Mouse (Mus musculus) forebrain, embryonic 10.5 days (tissue): ENCODE measurements around the gene Hist1h4f. TPM values are rescaled to one million over a fixed set of nuclear protein-coding genes. Genes with fewer than 3 reads are reported as not detected.

Experiments
- DNase-seq: peaks from one replicate; pipeline ENCODE4 v3.0.0-alpha.2; 2017; ENCODE audit warnings: low spot score; ENCODE audit errors: extremely low spot score
- H3K27ac ChIP-seq: fragments of 300-500 bp; sonication (generic); 2 replicates; pipeline ENCODE4 v1.5.1; 2016; ENCODE audit warnings: mild to moderate bottlenecking
- H3K27me3 ChIP-seq: fragments of 300-500 bp; sonication (generic); 2 replicates; pipeline ENCODE4 v1.6.1; 2016; ENCODE audit warnings: mild to moderate bottlenecking; ENCODE audit not compliant: poor library complexity, severe bottlenecking
- H3K36me3 ChIP-seq: fragments of 300-500 bp; sonication (generic); replicated peaks from 2 replicates; pipeline ENCODE4 v1.6.1; 2016; ENCODE audit warnings: mild to moderate bottlenecking, moderate library complexity
- H3K4me1 ChIP-seq: fragments of 300-500 bp; sonication (generic); 2 replicates; pipeline ENCODE4 v1.6.1; 2016
- H3K4me3 ChIP-seq: fragments of 300-500 bp; sonication (generic); 2 replicates; pipeline ENCODE4 v1.5.1; 2016; ENCODE audit warnings: mild to moderate bottlenecking, moderate library complexity
- H3K9me3 ChIP-seq: fragments of 300-500 bp; sonication (generic); 2 replicates; pipeline ENCODE4 v1.6.1; 2016; ENCODE audit warnings: mild to moderate bottlenecking, moderate library complexity
- WGBS: fragments of 180-500 bp; shearing (Covaris S2); methylation state at CpG from one replicate; pipeline ENCODE4 v1.1.7; 2016; 5-methylcytosine and 5-hydroxymethylcytosine counted together
- polyA plus RNA-seq: library from polyadenylated mRNA; unstranded; fragments of >200 nt; fragmentation: Nextera tagmentation; extraction: Ambion mirVana; gene quantifications from 2 replicates; pipeline ENCODE4 v1.2.1, GENCODE M21; 2016

Gene Hist1h4f
- polyA plus RNA-seq, 1 experiment from 2014 or later: 0.53 TPM

- 0 out of 2 replicates have a peak overlapping the region, but pooled peaks have one; percentile 30 for H3K27ac ChIP-seq
- peaks cover 21% of the 10 kb centered on the region for H3K4me1 ChIP-seq
- under 1% methylated on average over 19 of the region's 19 CpGs for WGBS
- peak overlapping the region; percentile 59 for H3K4me3 ChIP-seq
- no peaks in the 10 kb centered on the region for H3K36me3 ChIP-seq
- peak; percentile 66 for DNase-seq
- H3K27me3 ChIP-seq: no peaks in the 10 kb centered on the region
- no peaks in the 10 kb centered on the region for H3K9me3 ChIP-seq
Measured at GRCm38 (mm10) chr13:23516822-23517602, 34.4 kb downstream of the Hist1h4f start.

- H3K9me3 ChIP-seq: no peaks in the 10 kb centered on the region
- peaks cover 15% of the 10 kb centered on the region for H3K4me1 ChIP-seq
- H3K36me3 ChIP-seq: no peaks in the 10 kb centered on the region
- no peaks in the 10 kb centered on the region for H3K27me3 ChIP-seq
- peak overlapping the region; percentile 68 for H3K27ac ChIP-seq
- DNase-seq: no peak
- peak overlapping the region; percentile 59 for H3K4me3 ChIP-seq
- 56% methylated on average over 15 of the region's 15 CpGs for WGBS
Measured at GRCm38 (mm10) chr13:23515826-23516620, 35.4 kb downstream of the Hist1h4f start.

GRCm38 (mm10) chr13:23515281-23515680, 36.2 kb downstream of the Hist1h4f start:
- no peaks in the 10 kb centered on the region for H3K36me3 ChIP-seq
- 73% methylated on average over 5 of the region's 5 CpGs for WGBS
- no peaks in the 10 kb centered on the region for H3K9me3 ChIP-seq
- H3K4me1 ChIP-seq: peaks cover 21% of the 10 kb centered on the region
- H3K27me3 ChIP-seq: no peaks in the 10 kb centered on the region
- no peak for DNase-seq
- H3K4me3 ChIP-seq: no peak overlapping the region; the same call in 1 of the 2 replicates
- H3K27ac ChIP-seq: no peak overlapping the region

GRCm38 (mm10) chr13:23513517-23513916, 37.9 kb downstream of the Hist1h4f start:
- H3K27ac ChIP-seq: no peak overlapping the region
- no peak for DNase-seq
- H3K36me3 ChIP-seq: no peaks in the 10 kb centered on the region
- H3K4me3 ChIP-seq: no peak overlapping the region
- H3K9me3 ChIP-seq: no peaks in the 10 kb centered on the region
- peaks cover 21% of the 10 kb centered on the region for H3K4me1 ChIP-seq
- WGBS: 92% methylated on average over 1 of the region's 1 CpGs
- no peaks in the 10 kb centered on the region for H3K27me3 ChIP-seq

- H3K4me3 ChIP-seq: no peak overlapping the region
- H3K27me3 ChIP-seq: no peaks in the 10 kb centered on the region
- peaks cover 32% of the 10 kb centered on the region for H3K4me1 ChIP-seq
- no peaks in the 10 kb centered on the region for H3K36me3 ChIP-seq
- 44% methylated on average over 1 of the region's 1 CpGs for WGBS
- H3K9me3 ChIP-seq: no peaks in the 10 kb centered on the region
- no peak for DNase-seq
- H3K27ac ChIP-seq: no peak overlapping the region
Measured at GRCm38 (mm10) chr13:23510127-23510526, 41.3 kb downstream of the Hist1h4f start.

- peak overlapping the region; percentile 59 for H3K4me3 ChIP-seq
- H3K36me3 ChIP-seq: no peaks in the 10 kb centered on the region
- peak; percentile 63 for DNase-seq
Measured at GRCm38 (mm10) chr13:23506819-23507515, 44.5 kb downstream of the Hist1h4f start.

GRCm38 (mm10) chr13:23506351-23506750, 45.1 kb downstream of the Hist1h4f start:
- Histone ChIP-seq H3K4me1 (peaks cover 65% of the 10 kb centered on the region), H3K27me3 (no peaks in the 10 kb centered on the region), H3K4me3 (peak overlapping the region; percentile 59), H3K27ac (peak overlapping the region; percentile 74; the same call in 1 of the 2 replicates), H3K9me3 (no peaks in the 10 kb centered on the region), H3K36me3 (no peaks in the 10 kb centered on the region)
- DNase-seq: peak; percentile 72
- WGBS: under 1% methylated on average over 13 of the region's 13 CpGs

More at GRCm38 (mm10) chr13:23506819-23507515, 44.5 kb downstream of the Hist1h4f start:
- peaks cover 58% of the 10 kb centered on the region for H3K4me1 ChIP-seq
- WGBS: 9% methylated on average over 14 of the region's 14 CpGs
- H3K27ac ChIP-seq: no peak overlapping the region
- no peaks in the 10 kb centered on the region for H3K9me3 ChIP-seq
- H3K27me3 ChIP-seq: no peaks in the 10 kb centered on the region

- peak; percentile 54 for DNase-seq
- H3K36me3 ChIP-seq: no peaks in the 10 kb centered on the region
- peaks cover 66% of the 10 kb centered on the region for H3K4me1 ChIP-seq
- H3K27me3 ChIP-seq: no peaks in the 10 kb centered on the region
- peak overlapping the region; percentile 59 for H3K4me3 ChIP-seq
- H3K27ac ChIP-seq: peak overlapping the region; percentile 74
- H3K9me3 ChIP-seq: no peaks in the 10 kb centered on the region
- WGBS: 2% methylated on average over 14 of the region's 14 CpGs
Measured at GRCm38 (mm10) chr13:23505662-23506345, 45.6 kb downstream of the Hist1h4f start.

- H3K27me3 ChIP-seq: no peaks in the 10 kb centered on the region
- no peaks in the 10 kb centered on the region for H3K9me3 ChIP-seq
- H3K4me3 ChIP-seq: peak overlapping the region; percentile 27
- DNase-seq: peak; percentile 66
- under 1% methylated on average over 9 of the region's 9 CpGs for WGBS
- H3K27ac ChIP-seq: no peak overlapping the region
- H3K4me1 ChIP-seq: peaks cover 63% of the 10 kb centered on the region
- no peaks in the 10 kb centered on the region for H3K36me3 ChIP-seq
Measured at GRCm38 (mm10) chr13:23503797-23504196, 47.7 kb downstream of the Hist1h4f start.

- DNase-seq: no peak
- no peaks in the 10 kb centered on the region for H3K9me3 ChIP-seq
- peaks cover 70% of the 10 kb centered on the region for H3K4me1 ChIP-seq
- no peaks in the 10 kb centered on the region for H3K36me3 ChIP-seq
- H3K4me3 ChIP-seq: 0 out of 2 replicates have a peak overlapping the region, but pooled peaks have one; percentile 27
- WGBS: 26% methylated on average over 4 of the region's 4 CpGs
- no peak overlapping the region for H3K27ac ChIP-seq
- H3K27me3 ChIP-seq: no peaks in the 10 kb centered on the region
Measured at GRCm38 (mm10) chr13:23502916-23503315, 48.5 kb downstream of the Hist1h4f start.

GRCm38 (mm10) chr13:23502031-23502567, 49.3 kb downstream of the Hist1h4f start:
- no peaks in the 10 kb centered on the region for H3K9me3 ChIP-seq
- peaks cover 70% of the 10 kb centered on the region for H3K4me1 ChIP-seq
- no peaks in the 10 kb centered on the region for H3K27me3 ChIP-seq
- H3K36me3 ChIP-seq: no peaks in the 10 kb centered on the region
- DNase-seq: no peak
- H3K27ac ChIP-seq: no peak overlapping the region
- WGBS: 25% methylated on average over 9 of the region's 9 CpGs
- H3K4me3 ChIP-seq: peak overlapping the region; percentile 55

GRCm38 (mm10) chr13:23501511-23501910, 49.9 kb downstream of the Hist1h4f start:
- Histone ChIP-seq H3K36me3 (no peaks in the 10 kb centered on the region), H3K27me3 (no peaks in the 10 kb centered on the region), H3K27ac (no peak overlapping the region), H3K4me3 (peak overlapping the region; percentile 55), H3K9me3 (no peaks in the 10 kb centered on the region), H3K4me1 (peaks cover 70% of the 10 kb centered on the region)
- 20% methylated on average over 5 of the region's 5 CpGs for WGBS
- DNase-seq: no peak
